Comparison of ENCODE assay signal across 8 mouse cellular contexts in genomic region chrX:133601658-133602057, GRCm38 (mm10).
"Had no signal": no experiment of that assay in that cellular context is flagged by ENCODE, and none has a peak within 500 bp of the region (broad histone marks: within the 10 kb centered on the region; RNA-seq: fewer than 3 reads in every experiment).

No protein-coding gene starts in this region.

- DNase-seq: kidney, postnatal 10 days; lung, adult 18-20 months; midbrain, embryonic 14.5 days; thymus, adult 18-20 months; thymus, postnatal 25 days had no signal

- H3K4me1 ChIP-seq: neural tube, embryonic 12.5 days had no signal

- H3K4me3 ChIP-seq: layer of hippocampus, adult 2 months; neural tube, embryonic 12.5 days had no signal

- H3K27ac ChIP-seq: layer of hippocampus, adult 2 months; liver, embryonic 14.5 days; neural tube, embryonic 12.5 days had no signal
